ENCODE assay signal across 8 mouse cellular contexts in genomic region chr5:114604781-114605290, GRCm38 (mm10). TPM values are rescaled to one million over a fixed set of nuclear protein-coding genes. Genes with fewer than 3 reads are reported as not detected.
A peak's percentile ranks its signal among the peaks of the same experiment; 100 is the strongest.
DNase-seq lines count a peak whose midpoint lies in the region; ATAC-seq lines count a peak whose summit lies in the region.

No protein-coding gene starts in this region.

- H3K27me3 ChIP-seq in kidney, embryonic 16.5 days (ENCODE audit: insufficient read depth, low read length) = no peaks in the 10 kb centered on the region
- peaks cover 23% of the 10 kb centered on the region for H3K27me3 ChIP-seq in forebrain, embryonic 13.5 days
- no peaks in the 10 kb centered on the region for H3K27me3 ChIP-seq in midbrain, embryonic 11.5 days (ENCODE audit: control insufficient read depth, insufficient read depth, low read length)

- H3K4me1 ChIP-seq in kidney, embryonic 16.5 days (ENCODE audit: insufficient read depth, low read length) = peaks cover 40% of the 10 kb centered on the region
- H3K4me1 ChIP-seq in forebrain, embryonic 13.5 days = peaks cover 68% of the 10 kb centered on the region
- H3K4me1 ChIP-seq in midbrain, embryonic 11.5 days (ENCODE audit: control insufficient read depth, insufficient read depth, low read length) = peaks cover 23% of the 10 kb centered on the region

- no peak overlapping the region for H3K4me3 ChIP-seq in kidney, embryonic 16.5 days (ENCODE audit: low read length)
- H3K4me3 ChIP-seq in forebrain, embryonic 13.5 days = 0 out of 2 replicates have a peak overlapping the region, but pooled peaks have one; percentile 1
- no peak overlapping the region for H3K4me3 ChIP-seq in midbrain, embryonic 11.5 days (ENCODE audit: low read depth, low read length)

- no peaks in the 10 kb centered on the region for H3K9me3 ChIP-seq in kidney, embryonic 16.5 days (ENCODE audit: low read length)
- no peaks in the 10 kb centered on the region for H3K9me3 ChIP-seq in forebrain, embryonic 13.5 days (replicated peaks)
- no peaks in the 10 kb centered on the region for H3K9me3 ChIP-seq in midbrain, embryonic 11.5 days (ENCODE audit: control insufficient read depth, low read length)

- ATAC-seq in kidney, embryonic 16.5 days (ENCODE audit: low FRiP score, low TSS enrichment) = no peak; the same call in 1 of the 2 replicates
- peak; percentile 77 for ATAC-seq in forebrain, embryonic 13.5 days
- ATAC-seq in midbrain, embryonic 11.5 days (ENCODE audit: low FRiP score) = peak; percentile 69
- no peak for ATAC-seq in inflammation-experienced regulatory T-cells, adult 6 months

- H3K9ac ChIP-seq in kidney, embryonic 16.5 days (replicated peaks; ENCODE audit: low read length) = peak overlapping the region; percentile 46; the same call in 1 of the 2 replicates
- peak overlapping the region; percentile 7; the same call in 1 of the 2 replicates for H3K9ac ChIP-seq in forebrain, embryonic 13.5 days
- no peak overlapping the region for H3K9ac ChIP-seq in midbrain, embryonic 11.5 days (ENCODE audit: low read length)

- H3K27ac ChIP-seq in kidney, embryonic 16.5 days (ENCODE audit: low read length) = no peak overlapping the region
- peak overlapping the region; percentile 79 for H3K27ac ChIP-seq in forebrain, embryonic 13.5 days
- peak overlapping the region; percentile 14; the same call in 1 of the 2 replicates for H3K27ac ChIP-seq in midbrain, embryonic 11.5 days (ENCODE audit: low read depth, low read length)

- no peaks in the 10 kb centered on the region for H3K36me3 ChIP-seq in kidney, embryonic 16.5 days (ENCODE audit: insufficient read depth, low read length)
- no peaks in the 10 kb centered on the region for H3K36me3 ChIP-seq in forebrain, embryonic 13.5 days (ENCODE audit: poor library complexity, severe bottlenecking)
- H3K36me3 ChIP-seq in midbrain, embryonic 11.5 days (ENCODE audit: control insufficient read depth, insufficient read depth, low read length) = no peaks in the 10 kb centered on the region

- DNase-seq in kidney, postnatal 25 days = no peak
- peak; percentile 68 for DNase-seq in Muller cell, postnatal 12 days (ENCODE audit: inconsistent ontology term)
- no peak for DNase-seq in midbrain, embryonic 11.5 days (ENCODE audit: low spot score, missing footprints)
- DNase-seq in thymus, postnatal 10 days (ENCODE audit: low spot score in 2 of 2) = no peak
- DNase-seq in thymus, postnatal 14 days = no peak

- WGBS in kidney, embryonic 16.5 days = 25% methylated on average over 11 of the region's 11 CpGs
- 7% methylated on average over 11 of the region's 11 CpGs for WGBS in forebrain, embryonic 13.5 days
- 39% methylated on average over 11 of the region's 11 CpGs for whole genome bisulfite sequencing in midbrain, embryonic 11.5 days

- H3K4me2 ChIP-seq in kidney, embryonic 16.5 days (replicated peaks; ENCODE audit: low read depth, low read length) = no peak overlapping the region
- peak overlapping the region; percentile 20 for H3K4me2 ChIP-seq in forebrain, embryonic 13.5 days
- H3K4me2 ChIP-seq in midbrain, embryonic 11.5 days = no peak overlapping the region

RNA-seq across cellular contexts. Expression of gene Fam222a, which starts 37.0 kb away (rescaled TPM):
- polyA plus RNA-seq in kidney, embryonic 16.5 days (2015; fragmentation: Nextera tagmentation; extraction: Ambion mirVana) = 4.1 and 4.5 TPM in 2 replicates
- 4.8 and 4.9 TPM in 2 replicates for polyA plus RNA-seq in forebrain, embryonic 13.5 days (2015; fragmentation: Nextera tagmentation; extraction: Ambion mirVana)
- 5.8 and 6.7 TPM in 2 replicates for polyA plus RNA-seq in midbrain, embryonic 11.5 days (2014; fragmentation: Nextera tagmentation; extraction: Ambion mirVana)
- not detected for polyA plus RNA-seq in inflammation-experienced regulatory T-cells, adult 6 months (2017; shearing (Covaris generic))

RNA-seq across cellular contexts. Expression of gene Trpv4, which starts 53.4 kb away (rescaled TPM):
- polyA plus RNA-seq in kidney, embryonic 16.5 days (2015; fragmentation: Nextera tagmentation; extraction: Ambion mirVana) = 33.4 and 33.6 TPM in 2 replicates
- polyA plus RNA-seq in forebrain, embryonic 13.5 days (2015; fragmentation: Nextera tagmentation; extraction: Ambion mirVana) = 0.39 and 0.47 TPM in 2 replicates
- polyA plus RNA-seq in midbrain, embryonic 11.5 days (2014; fragmentation: Nextera tagmentation; extraction: Ambion mirVana) = 0.26 TPM in 1 of 2 replicates, not detected in the other
- polyA plus RNA-seq in inflammation-experienced regulatory T-cells, adult 6 months (2017; shearing (Covaris generic)) = under 1 TPM; 0.19 to 0.90 (median 0.47) TPM

Comparison
In these comparisons a context has a peak if more than half of its experiments do, and no peak if none do; other contexts are left out.
1. ATAC-seq: peak in forebrain, embryonic 13.5 days (single experiment) and midbrain, embryonic 11.5 days (single experiment); none in kidney, embryonic 16.5 days (single experiment) and inflammation-experienced regulatory T-cells, adult 6 months (single experiment).
2. RNA of gene Trpv4, which starts 53.4 kb away (polyA plus RNA-seq): 33.4 to 33.6 TPM in kidney, embryonic 16.5 days; 0.19 to 0.90 TPM in inflammation-experienced regulatory T-cells, adult 6 months, 0.39 to 0.47 TPM in forebrain, embryonic 13.5 days and 0.26 TPM in midbrain, embryonic 11.5 days; every median in the first group is over 10 times any median in the second.